Mouse (Mus musculus): ENCODE data around the gene Gart. TPM values are rescaled to one million over a fixed set of nuclear protein-coding genes. Genes with fewer than 3 reads are reported as not detected.

Gart gene
- total RNA-seq, 4 experiments from 2014 or later: 50.3 to 59.8 (median 55.9) TPM

Other genes starting within 250 kb of the Gart start
- gene Il10rb, start 240.8 kb downstream of the Gart start, total RNA-seq (2022): 10 to 100 TPM; 10.9 to 14.4 (median 11.8) TPM
- gene Ifnar1, start 161.7 kb downstream of the Gart start, total RNA-seq (2022): 10 to 100 TPM; 45.4 to 56.2 (median 49.8) TPM
- 10 to 100 TPM; 25.2 to 37.4 (median 32.2) TPM for gene Ifngr2, start 99.9 kb downstream of the Gart start, total RNA-seq (2022)
- gene Tmem50b, start 49.2 kb downstream of the Gart start, total RNA-seq (2022): 10 to 100 TPM; 72.6 to 76.5 (median 74.7) TPM
- gene Dnajc28, start 27.9 kb downstream of the Gart start, total RNA-seq (2022): 1 to 10 TPM; 6.8 to 9.5 (median 8.1) TPM
- gene Son, start 554 bp upstream of the Gart start, total RNA-seq (2022): 100 to 1,000 TPM; 216 to 228 (median 219) TPM
- 10 to 100 TPM; 17.7 to 27.2 (median 21.5) TPM for gene Donson, start 41.8 kb upstream of the Gart start, total RNA-seq (2022)
- gene Cryzl1, start 82.0 kb upstream of the Gart start, total RNA-seq (2022): 100 to 1,000 TPM; 104 to 116 (median 112) TPM
- 100 to 1,000 TPM; 116 to 158 (median 148) TPM for gene Itsn1, start 82.3 kb upstream of the Gart start, total RNA-seq (2022)